Mouse (Mus musculus) gastrocnemius, postnatal 25 days (tissue): ENCODE measurements around the gene Glyr1. TPM values are rescaled to one million over a fixed set of nuclear protein-coding genes. Genes with fewer than 3 reads are reported as not detected.

Experiments
- DNase-seq: peaks from one replicate; pipeline ENCODE4 v3.0.0; 2022
- total RNA-seq, 2 experiments: library from RNA; stranded (reverse); gene quantifications; 1 replicate in 1 of 2; 2 replicates in 1 of 2; pipeline ENCODE4 v1.2.3; 2021

Gene Glyr1
- total RNA-seq, 2 experiments from 2014 or later: 31.2 to 31.8 TPM

DNA sequence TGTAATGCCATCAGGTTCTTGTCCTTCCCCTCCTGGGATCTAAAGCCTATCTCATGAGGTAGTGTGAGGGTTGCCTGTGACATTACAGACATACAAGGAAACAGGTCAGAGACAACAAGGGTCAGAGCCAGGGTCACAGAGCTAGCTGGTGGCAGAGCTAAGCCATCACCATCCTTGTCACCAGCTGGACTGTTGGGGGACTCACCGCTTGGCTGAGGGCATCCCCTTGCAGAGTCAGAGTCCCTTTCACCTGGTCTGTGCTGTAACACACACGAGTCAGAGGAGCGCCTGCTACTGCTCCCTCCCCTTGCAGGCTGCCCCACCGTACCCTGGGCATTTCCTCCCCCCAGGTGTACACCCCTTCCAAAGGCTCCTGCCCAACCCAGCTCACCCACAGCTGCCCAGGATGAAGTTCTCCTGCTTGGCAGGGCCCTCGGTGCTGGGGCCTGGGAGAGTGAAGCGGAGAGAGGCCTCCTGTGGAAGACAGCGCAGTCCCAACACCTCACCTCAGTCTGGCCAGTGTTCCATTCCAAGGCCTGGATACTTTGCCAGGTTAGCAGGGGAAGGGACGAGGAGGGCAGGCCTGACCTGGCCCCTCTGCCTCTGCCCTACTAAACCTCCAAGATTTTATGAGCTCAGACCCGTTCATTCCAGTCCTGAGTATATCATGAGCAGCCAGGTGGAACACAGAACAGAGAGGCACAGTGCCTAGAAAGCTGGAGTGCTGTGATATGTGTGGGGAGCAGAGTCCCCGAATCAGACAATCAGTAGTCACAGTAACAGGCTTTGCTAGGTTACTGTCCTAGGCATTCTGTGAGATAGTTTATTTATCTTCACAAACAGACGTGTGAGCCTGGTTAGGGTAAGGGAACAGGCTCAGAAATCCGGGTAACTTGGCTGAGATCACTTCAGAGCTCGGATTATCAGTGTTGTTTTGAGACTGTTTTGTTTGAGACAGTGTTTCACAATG is 37.3 kb downstream of the Glyr1 start:
- no peak for DNase-seq

DNA sequence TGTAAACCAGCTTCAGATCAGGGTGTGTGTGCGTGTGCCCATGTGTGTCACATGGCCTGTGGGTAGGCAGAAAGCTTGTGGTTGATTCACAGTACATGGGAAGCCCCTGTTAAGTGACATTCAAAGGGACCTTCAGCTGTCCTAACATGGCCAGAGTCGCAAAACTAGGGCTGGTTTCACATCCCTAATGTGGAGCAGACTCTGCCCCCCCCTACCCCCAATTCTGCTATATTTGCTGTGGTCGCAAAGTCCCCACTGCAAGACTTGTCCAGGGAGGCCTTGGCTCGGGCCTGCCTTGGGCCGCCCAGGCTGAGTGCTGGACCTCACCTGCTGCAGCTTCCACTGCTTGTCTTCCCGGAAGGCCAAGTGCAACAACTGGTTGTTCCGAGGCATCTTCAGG is 38.4 kb downstream of the Glyr1 start:
- DNase-seq: no peak

DNA sequence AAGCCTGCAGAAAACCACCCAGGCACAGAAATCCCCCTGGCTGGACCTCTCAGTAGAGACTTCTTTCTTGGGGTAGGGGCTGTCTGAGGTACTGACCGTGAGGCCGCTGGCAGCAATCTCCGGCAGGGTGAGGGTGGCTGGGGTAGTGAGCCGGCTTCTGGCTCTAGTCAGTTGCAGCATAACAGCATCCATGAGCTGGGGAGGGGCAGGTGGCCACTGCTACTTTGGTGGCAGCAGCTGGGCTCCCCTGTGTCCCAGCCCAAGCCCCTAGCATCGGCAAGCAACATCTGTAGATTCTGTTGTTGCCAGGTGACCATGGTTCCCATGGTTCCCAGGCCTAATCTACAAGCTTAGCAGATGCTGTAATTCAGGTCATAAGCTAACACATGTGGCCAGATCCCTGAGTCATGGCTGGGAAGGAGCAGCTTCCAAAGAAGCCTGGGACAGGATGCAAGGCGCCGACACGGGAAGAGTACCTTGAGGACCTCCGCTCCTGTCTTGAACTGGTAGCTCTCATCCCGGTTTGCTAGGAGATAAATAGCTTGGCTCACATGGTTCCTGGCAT is 39.2 kb downstream of the Glyr1 start:
- DNase-seq: no peak

GRCm38 (mm10) chr16:5008076-5008475 is 41.6 kb downstream of the Glyr1 start:
- DNase-seq: no peak

DNA sequence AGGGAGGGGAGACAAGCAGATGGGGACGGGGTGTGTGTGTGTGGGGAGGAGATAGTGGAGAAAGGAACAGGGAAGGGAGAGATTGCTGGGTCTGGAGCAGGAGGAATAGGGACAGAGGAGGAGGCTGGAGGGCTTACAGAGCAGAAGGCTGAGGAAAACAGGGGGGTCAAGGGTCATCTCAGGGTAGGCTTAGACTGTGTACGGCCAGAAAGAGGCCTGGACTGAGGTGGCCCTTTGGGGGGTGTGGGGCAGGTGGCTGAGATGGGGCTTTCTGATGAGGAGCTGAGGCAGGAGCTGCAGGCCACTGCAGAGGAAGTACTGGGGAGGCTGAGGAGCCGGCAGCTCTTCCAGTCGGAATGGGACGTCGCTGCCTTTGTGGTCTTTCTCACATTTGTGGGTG is 42.2 kb downstream of the Glyr1 start:
- DNase-seq: no peak

- no peak for DNase-seq
These were observed 42.6 kb downstream of the Glyr1 start, which contains the start of gene Smim22 for GRCm38 (mm10) chr16:5007067-5007466. Smim22 (plus strand) TSS chr16:5007288.

GRCm38 (mm10) chr16:5000611-5001010 is 49.1 kb downstream of the Glyr1 start:
- DNase-seq: no peak

DNA sequence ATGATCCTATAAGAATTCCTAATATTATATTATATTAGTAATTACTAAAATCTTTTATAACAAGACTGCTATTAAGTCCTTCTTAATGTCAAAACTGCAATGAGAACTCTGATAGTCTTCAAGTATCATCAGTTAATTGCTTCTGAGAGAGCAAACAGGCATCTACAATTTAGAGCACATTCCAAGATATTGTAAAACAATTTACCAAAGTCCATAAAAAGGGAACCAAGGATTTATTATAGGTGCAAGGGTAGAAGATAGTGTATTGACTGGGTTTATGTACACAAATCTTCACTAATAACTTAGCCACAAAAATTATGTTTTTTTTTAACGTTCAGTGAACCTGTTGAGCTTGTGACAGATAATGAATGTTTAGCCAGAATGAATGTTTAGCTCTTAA is 50.7 kb downstream of the Glyr1 start:
- no peak for DNase-seq

DNA sequence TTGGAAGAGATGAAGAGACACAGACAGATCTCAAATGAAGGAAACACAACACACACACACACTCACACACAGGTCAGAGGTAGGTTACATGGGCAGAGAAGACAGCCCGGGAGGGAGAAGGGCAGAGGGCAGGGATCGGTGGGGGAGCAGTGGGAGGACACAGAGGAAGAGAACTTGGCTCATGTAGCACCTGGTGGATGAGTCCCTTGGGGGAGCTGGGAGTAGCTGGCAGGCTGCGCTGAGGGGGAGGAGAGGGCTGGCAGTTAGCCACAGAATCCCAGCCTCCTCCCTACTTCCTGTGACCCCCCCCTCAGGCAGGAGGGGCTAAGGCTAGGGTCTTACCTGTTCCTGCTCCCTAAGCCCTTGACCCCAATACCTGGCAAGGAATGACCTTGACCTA is 52.1 kb downstream of the Glyr1 start, which contains the start of gene Sept12:
Gene Sept12 (minus strand): TSS at position 300 of the 400 bp plus-strand sequence.
- DNase-seq: no peak

GRCm38 (mm10) chr16:4993276-4993675 is 56.4 kb downstream of the Glyr1 start:
- no peak for DNase-seq

DNA sequence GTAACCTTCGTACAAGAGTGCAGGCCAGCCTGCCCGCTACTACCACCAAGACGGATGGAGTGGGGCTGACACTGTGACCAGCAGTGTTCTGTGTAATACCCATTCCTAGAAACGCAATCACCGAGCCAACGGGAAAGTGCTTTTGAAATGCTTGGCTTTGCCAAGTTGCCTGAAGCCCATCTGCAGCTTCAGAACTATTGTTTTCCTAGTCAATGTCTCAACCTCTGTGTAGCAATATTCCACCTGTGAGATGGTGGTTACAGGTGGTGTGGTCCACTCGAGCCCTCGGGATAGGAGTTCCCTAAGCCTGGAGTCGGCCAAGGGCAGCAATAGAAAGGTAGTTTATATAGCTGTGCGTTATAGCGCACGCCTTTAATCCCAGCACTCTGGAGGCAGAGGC is 64.9 kb downstream of the Glyr1 start:
- no peak for DNase-seq

GRCm38 (mm10) chr16:4979755-4980380 is 69.8 kb downstream of the Glyr1 start:
- DNase-seq: no peak

GRCm38 (mm10) chr16:4978275-4979051 is 71.2 kb downstream of the Glyr1 start:
- DNase-seq: no peak

- DNase-seq: no peak
These were observed 73.5 kb downstream of the Glyr1 start for GRCm38 (mm10) chr16:4976180-4976579.

GRCm38 (mm10) chr16:4974521-4974920 is 75.1 kb downstream of the Glyr1 start:
- DNase-seq: no peak

DNA sequence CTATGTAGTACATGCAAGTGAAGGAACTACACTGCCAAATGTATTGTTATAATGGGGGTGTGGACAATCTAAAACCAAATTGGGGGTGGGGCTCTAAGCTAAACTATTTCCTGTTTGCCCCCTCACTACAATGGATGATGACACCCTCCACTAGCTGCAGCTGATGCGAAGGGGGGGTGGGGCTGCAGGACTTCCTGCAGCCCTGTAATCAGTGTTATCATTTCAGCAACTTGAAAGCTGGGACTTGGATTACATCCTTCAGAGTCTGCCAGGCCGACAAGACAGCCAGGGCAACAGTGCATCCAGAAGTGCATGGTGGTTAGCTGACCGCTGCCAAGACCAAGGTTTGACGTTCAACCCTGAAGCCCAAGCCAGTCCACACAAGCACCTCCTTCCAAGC is 78.0 kb downstream of the Glyr1 start:
- DNase-seq: no peak

DNA sequence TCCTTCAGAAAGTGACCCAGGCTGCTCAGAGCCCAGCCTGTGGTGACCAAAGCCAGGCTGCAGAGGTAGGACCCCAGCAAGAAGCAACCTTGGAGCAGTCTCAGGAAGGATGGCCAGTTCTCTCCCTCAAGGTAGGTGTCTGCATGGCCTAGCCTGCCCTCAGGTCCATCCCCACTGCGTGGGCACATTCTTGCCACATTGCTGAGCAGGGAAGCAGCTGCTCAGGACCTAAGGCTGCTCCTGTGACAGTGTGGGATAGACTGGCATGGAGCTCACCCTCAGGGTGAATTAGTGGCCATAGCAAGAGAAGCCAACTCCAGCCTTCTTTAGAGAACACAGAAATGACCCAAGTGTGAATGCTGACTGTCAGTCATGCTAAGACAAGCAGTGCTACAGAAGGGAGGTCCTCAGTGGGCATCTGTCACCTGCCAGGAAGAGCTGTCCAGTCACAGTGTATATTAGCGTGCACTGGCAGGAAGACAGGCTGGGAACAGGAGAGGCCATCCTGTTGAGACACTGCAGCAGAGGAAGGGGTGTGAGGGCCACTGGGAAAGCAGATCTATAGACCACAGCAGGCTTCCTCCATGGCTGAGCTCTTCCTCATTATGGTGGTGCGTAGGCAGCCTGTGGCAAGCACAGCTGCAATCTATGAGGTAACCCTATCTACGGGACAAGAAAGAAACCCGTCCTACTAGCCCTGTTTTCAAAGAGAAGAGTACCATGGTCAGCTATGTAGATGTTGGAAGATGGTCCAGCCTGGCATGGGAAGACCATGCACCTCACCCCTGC is 80.4 kb downstream of the Glyr1 start:
- no peak for DNase-seq

GRCm38 (mm10) chr16:4968426-4968825 is 81.2 kb downstream of the Glyr1 start:
- DNase-seq: no peak

GRCm38 (mm10) chr16:4965392-4966129 is 84.1 kb downstream of the Glyr1 start:
- DNase-seq: no peak

DNA sequence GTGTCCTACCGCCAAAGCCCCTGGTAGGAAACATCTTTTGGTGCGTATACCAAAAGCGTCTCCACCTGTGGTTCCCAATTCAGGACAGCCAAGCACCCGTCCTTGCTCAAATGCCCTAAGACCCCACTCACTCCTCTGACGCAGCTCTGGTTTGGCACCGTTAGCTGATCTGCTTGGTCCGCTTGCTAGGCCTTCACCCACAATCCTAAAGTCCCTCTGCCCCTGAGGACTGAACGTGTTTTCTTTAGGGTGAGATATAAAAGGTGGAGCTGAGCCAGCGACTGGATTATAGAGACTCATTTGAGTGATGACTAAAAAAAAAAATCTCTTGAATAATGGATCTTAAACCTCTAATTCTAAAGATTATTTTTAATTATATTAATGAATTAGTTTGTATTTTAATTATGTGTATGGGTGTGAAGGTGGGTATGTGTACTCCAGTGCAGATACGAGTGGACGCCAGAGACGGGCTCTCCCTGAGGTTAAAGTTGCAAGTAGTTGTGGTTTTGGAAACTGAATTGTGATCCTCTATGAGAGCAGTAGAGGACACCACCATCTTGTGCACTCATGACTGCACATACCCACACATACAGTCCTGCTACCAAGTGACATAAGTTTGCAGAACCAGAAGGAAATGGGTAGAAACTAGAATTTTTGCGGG is 84.8 kb downstream of the Glyr1 start:
- no peak for DNase-seq
